Mouse (Mus musculus) kidney, adult 2 months (tissue): ENCODE data around the gene Sh3bgrl. TPM values are rescaled to one million over a fixed set of nuclear protein-coding genes. Genes with fewer than 3 reads are reported as not detected.

Experiments used
- DNase-seq: peaks from one replicate; pipeline ENCODE4 v3.0.0; 2021
- H3K27ac ChIP-seq: fragments of 200-500 bp; 2 replicates; pipeline ENCODE4 v1.5.1; 2012; ENCODE audit warnings: low read depth, low read length, control low read depth, inconsistent platforms; ENCODE audit not compliant: insufficient read depth
- H3K27me3 ChIP-seq: fragments of 200-500 bp; replicated peaks from 2 replicates; pipeline ENCODE4 v1.6.1; 2012; ENCODE audit warnings: mild to moderate bottlenecking, moderate library complexity, low read length, inconsistent platforms; ENCODE audit not compliant: control insufficient read depth, insufficient read depth
- H3K36me3 ChIP-seq: fragments of 200-500 bp; 2 replicates; pipeline ENCODE4 v1.6.1; 2012; ENCODE audit warnings: mild to moderate bottlenecking, moderate library complexity, low read length, inconsistent platforms; ENCODE audit not compliant: control insufficient read depth, insufficient read depth
- H3K4me1 ChIP-seq: fragments of 200-500 bp; 2 replicates; pipeline ENCODE4 v1.6.1; 2011; ENCODE audit warnings: low read length; ENCODE audit not compliant: control insufficient read depth, insufficient read depth
- H3K4me3 ChIP-seq: fragments of 200-500 bp; 2 replicates; pipeline ENCODE4 v1.5.1; 2011; ENCODE audit warnings: mild to moderate bottlenecking, low read depth, low read length, control low read depth; ENCODE audit not compliant: insufficient read depth
- CTCF ChIP-seq: fragments of 200-500 bp; conservative IDR thresholded peaks from 2 replicates; pipeline ENCODE4 v1.5.1; 2011; ENCODE audit warnings: low read depth, mild to moderate bottlenecking, control low read depth, low read length, moderate library complexity, mixed read lengths; ENCODE audit not compliant: insufficient read depth, insufficient read length
- POLR2A ChIP-seq: fragments of 200-500 bp; IDR thresholded peaks from one replicate; pipeline ENCODE4 v1.6.1; 2011; ENCODE audit warnings: low read depth, low read length, control low read depth
- WGBS: fragments of 180-500 bp; shearing (Covaris S2); methylation state at CpG from one replicate; pipeline ENCODE4 v1.1.7; 2018; 5-methylcytosine and 5-hydroxymethylcytosine counted together
- polyA plus RNA-seq: library from polyadenylated mRNA; depleted of rRNA; stranded (reverse); fragments of >200 nt; gene quantifications from 2 replicates; pipeline ENCODE4 v1.2.3, GENCODE M21; 2012

The Sh3bgrl gene
- polyA plus RNA-seq, 1 experiment = 13.9 TPM

GRCm38 (mm10) chrX:109131834-109132233 is 36.7 kb downstream of the Sh3bgrl start:
- TF ChIP-seq CTCF (no peak), POLR2A (no peak)
- no peaks in the 10 kb centered on the region for H3K27me3 ChIP-seq

GRCm38 (mm10) chrX:109132463-109132862 is 37.3 kb downstream of the Sh3bgrl start:
- Histone ChIP-seq H3K36me3 (no peaks in the 10 kb centered on the region), H3K27me3 (no peaks in the 10 kb centered on the region), H3K4me1 (no peaks in the 10 kb centered on the region), H3K4me3 (no peak overlapping the region), H3K27ac (no peak overlapping the region)
- no peak for TF ChIP-seq POLR2A
- TF ChIP-seq CTCF = no peak
- WGBS = 69% methylated on average over 1 of the region's 1 CpGs
- no peak for DNase-seq

More at GRCm38 (mm10) chrX:109131834-109132233, 36.7 kb downstream of the Sh3bgrl start:
- WGBS = 77% methylated on average over 2 of the region's 2 CpGs
- no peak overlapping the region for H3K27ac ChIP-seq
- no peaks in the 10 kb centered on the region for H3K4me1 ChIP-seq
- no peak overlapping the region for H3K4me3 ChIP-seq
- DNase-seq = no peak
- no peaks in the 10 kb centered on the region for H3K36me3 ChIP-seq

- Histone ChIP-seq H3K4me3 (no peak overlapping the region), H3K4me1 (no peaks in the 10 kb centered on the region)
- TF ChIP-seq CTCF = no peak
- TF ChIP-seq POLR2A = no peak
Observed at GRCm38 (mm10) chrX:109133500-109133899, 38.3 kb downstream of the Sh3bgrl start.

GRCm38 (mm10) chrX:109136306-109136705 is 41.1 kb downstream of the Sh3bgrl start:
- Histone ChIP-seq H3K4me3 (no peak overlapping the region), H3K27ac (no peak overlapping the region), H3K36me3 (no peaks in the 10 kb centered on the region), H3K4me1 (no peaks in the 10 kb centered on the region), H3K27me3 (no peaks in the 10 kb centered on the region)
- no peak for TF ChIP-seq CTCF
- no peak for TF ChIP-seq POLR2A
- no peak for DNase-seq

More at GRCm38 (mm10) chrX:109133500-109133899, 38.3 kb downstream of the Sh3bgrl start:
- no peak overlapping the region for H3K27ac ChIP-seq
- H3K27me3 ChIP-seq = no peaks in the 10 kb centered on the region
- 53% methylated on average over 2 of the region's 2 CpGs for WGBS
- peak; percentile 29 for DNase-seq
- no peaks in the 10 kb centered on the region for H3K36me3 ChIP-seq

GRCm38 (mm10) chrX:109136820-109137219 is 41.7 kb downstream of the Sh3bgrl start:
- WGBS = 61% methylated on average over 2 of the region's 2 CpGs
- Histone ChIP-seq H3K27me3 (no peaks in the 10 kb centered on the region), H3K27ac (no peak overlapping the region), H3K36me3 (no peaks in the 10 kb centered on the region), H3K4me1 (no peaks in the 10 kb centered on the region), H3K4me3 (no peak overlapping the region)
- DNase-seq = no peak
- TF ChIP-seq POLR2A = no peak
- TF ChIP-seq CTCF = no peak

- DNase-seq = no peak
- Histone ChIP-seq H3K36me3 (no peaks in the 10 kb centered on the region), H3K27ac (no peak overlapping the region), H3K27me3 (no peaks in the 10 kb centered on the region), H3K4me3 (no peak overlapping the region), H3K4me1 (no peaks in the 10 kb centered on the region)
- TF ChIP-seq POLR2A (no peak), CTCF (no peak)
- 33% methylated on average over 2 of the region's 2 CpGs for WGBS
Observed at GRCm38 (mm10) chrX:109137295-109137694, 42.1 kb downstream of the Sh3bgrl start.

- Histone ChIP-seq H3K4me3 (no peak overlapping the region), H3K27me3 (no peaks in the 10 kb centered on the region), H3K36me3 (no peaks in the 10 kb centered on the region), H3K4me1 (no peaks in the 10 kb centered on the region), H3K27ac (no peak overlapping the region)
- WGBS = 80% methylated on average over 1 of the region's 1 CpGs
- TF ChIP-seq CTCF (no peak), POLR2A (no peak)
- no peak for DNase-seq
Observed at GRCm38 (mm10) chrX:109141337-109141870, 46.2 kb downstream of the Sh3bgrl start.

GRCm38 (mm10) chrX:109142281-109142680 is 47.1 kb downstream of the Sh3bgrl start:
- no peak overlapping the region for H3K27ac ChIP-seq
- no peak overlapping the region for H3K4me3 ChIP-seq

More at GRCm38 (mm10) chrX:109142281-109142680, 47.1 kb downstream of the Sh3bgrl start:
- 57% methylated on average over 4 of the region's 4 CpGs for WGBS
- Histone ChIP-seq H3K27me3 (no peaks in the 10 kb centered on the region), H3K36me3 (no peaks in the 10 kb centered on the region), H3K4me1 (no peaks in the 10 kb centered on the region)
- no peak for TF ChIP-seq CTCF
- TF ChIP-seq POLR2A = no peak
- DNase-seq = peak; percentile 25
